Mouse (Mus musculus) midbrain, embryonic 10.5 days (tissue): ENCODE measurements around the gene 6430548M08Rik. TPM values are rescaled to one million over a fixed set of nuclear protein-coding genes. Genes with fewer than 3 reads are reported as not detected.

Source experiments
- DNase-seq: peaks from one replicate; pipeline ENCODE4 v3.0.0-alpha.2; 2017; ENCODE audit warnings: low spot score
- H3K27ac ChIP-seq: fragments of 300-500 bp; sonication (generic); replicated peaks from 2 replicates; pipeline ENCODE4 v1.5.1; 2016; ENCODE audit warnings: mild to moderate bottlenecking
- H3K27me3 ChIP-seq: fragments of 300-500 bp; sonication (generic); 2 replicates; pipeline ENCODE4 v1.6.1; 2016; ENCODE audit warnings: low read depth, mild to moderate bottlenecking; ENCODE audit not compliant: poor library complexity, severe bottlenecking
- H3K36me3 ChIP-seq: fragments of 300-500 bp; sonication (generic); 2 replicates; pipeline ENCODE4 v1.6.1; 2016; ENCODE audit warnings: mild to moderate bottlenecking, moderate library complexity
- H3K4me1 ChIP-seq: fragments of 300-500 bp; sonication (generic); 2 replicates; pipeline ENCODE4 v1.6.1; 2016
- H3K4me3 ChIP-seq: fragments of 300-500 bp; sonication (generic); 2 replicates; pipeline ENCODE4 v1.5.1; 2016; ENCODE audit warnings: mild to moderate bottlenecking, moderate library complexity
- H3K9me3 ChIP-seq: fragments of 300-500 bp; sonication (generic); replicated peaks from 2 replicates; pipeline ENCODE4 v1.6.1; 2016; ENCODE audit warnings: mild to moderate bottlenecking
- WGBS: fragments of 180-500 bp; shearing (Covaris S2); methylation state at CpG from one replicate; pipeline ENCODE4 v1.1.7; 2016; 5-methylcytosine and 5-hydroxymethylcytosine counted together
- polyA plus RNA-seq: library from polyadenylated mRNA; unstranded; fragments of >200 nt; fragmentation: Nextera tagmentation; extraction: Ambion mirVana; gene quantifications from 2 replicates; pipeline ENCODE4 v1.2.1, GENCODE M21; 2016

6430548M08Rik gene
- polyA plus RNA-seq, 1 experiment from 2014 or later: 5.8 TPM

DNA sequence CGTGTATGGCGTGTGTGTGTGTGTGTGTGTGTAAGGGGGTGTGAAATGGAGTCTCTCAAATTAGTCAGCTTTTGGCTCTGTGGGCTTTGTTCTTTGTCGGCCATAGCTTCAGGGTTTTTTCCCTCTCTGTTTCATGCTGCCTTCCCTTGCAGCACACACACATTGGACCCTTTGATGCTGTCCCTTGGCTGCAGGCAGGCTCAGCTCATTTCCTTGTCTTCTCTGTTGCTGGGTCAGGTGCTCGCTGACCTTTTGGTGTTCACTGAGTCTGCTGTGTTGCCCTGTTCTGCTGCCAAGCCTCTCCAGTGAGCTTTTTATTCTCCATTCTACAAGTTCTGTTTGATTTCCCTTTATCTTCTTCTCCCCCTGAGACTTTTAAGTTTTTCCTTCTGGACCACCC is 15.6 kb downstream of the 6430548M08Rik start:
- Histone ChIP-seq H3K4me1 (peaks cover 66% of the 10 kb centered on the region), H3K27ac (peak overlapping the region; percentile 59), H3K9me3 (no peaks in the 10 kb centered on the region), H3K36me3 (no peaks in the 10 kb centered on the region), H3K27me3 (peaks cover 15% of the 10 kb centered on the region; the same call in 1 of the 2 replicates), H3K4me3 (no peak overlapping the region)
- DNase-seq: peak; percentile 37
- WGBS: 51% methylated on average over 4 of the region's 4 CpGs

DNA sequence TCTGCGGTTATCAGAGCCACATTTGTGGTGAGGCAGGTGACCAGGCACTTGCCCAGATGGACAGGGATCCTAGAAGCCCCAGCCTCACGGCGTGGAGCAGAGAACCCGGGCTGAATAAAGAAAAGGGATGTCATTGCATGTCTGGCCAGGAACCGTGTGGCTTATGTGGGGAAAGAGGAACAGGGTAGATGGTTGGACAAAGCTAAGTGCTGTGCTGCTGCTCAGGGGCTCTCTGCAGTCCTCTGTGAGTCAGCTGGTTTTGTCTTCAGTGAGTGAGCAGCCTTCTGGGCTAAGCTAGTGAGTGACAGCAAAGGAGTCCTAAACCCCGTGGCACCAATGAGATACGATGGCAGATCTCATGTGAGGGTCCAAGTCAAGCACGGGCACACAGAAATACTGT is 17.2 kb downstream of the 6430548M08Rik start:
- peaks cover 52% of the 10 kb centered on the region for H3K4me1 ChIP-seq
- no peaks in the 10 kb centered on the region for H3K9me3 ChIP-seq
- peaks cover 15% of the 10 kb centered on the region; the same call in 1 of the 2 replicates for H3K27me3 ChIP-seq
- H3K4me3 ChIP-seq: no peak overlapping the region
- 87% methylated on average over 8 of the region's 8 CpGs for WGBS
- H3K36me3 ChIP-seq: no peaks in the 10 kb centered on the region
- no peak for DNase-seq
- peak overlapping the region; percentile 19; the same call in 1 of the 2 replicates for H3K27ac ChIP-seq

DNA sequence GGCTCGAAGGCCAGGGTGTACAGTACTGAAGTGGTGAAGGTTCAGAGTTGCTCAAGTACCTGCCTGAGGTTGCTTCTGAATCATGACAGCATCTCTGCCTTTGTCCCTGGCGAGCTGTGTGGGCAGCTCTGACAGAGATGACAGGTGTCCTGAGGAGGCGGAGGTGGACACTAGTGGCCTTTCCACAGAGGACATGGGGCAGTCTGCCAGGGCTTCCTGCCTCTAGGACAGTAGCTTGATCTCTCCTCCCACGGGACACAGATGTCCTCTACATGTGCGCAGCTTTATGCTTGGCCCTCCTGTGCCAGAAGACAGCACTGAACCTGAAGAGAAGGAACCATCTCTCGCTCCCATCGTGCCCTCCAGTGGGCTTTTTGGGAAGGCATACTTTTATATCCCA is 19.2 kb downstream of the 6430548M08Rik start:
- DNase-seq: no peak
- H3K4me3 ChIP-seq: no peak overlapping the region
- H3K27ac ChIP-seq: no peak overlapping the region
- H3K36me3 ChIP-seq: no peaks in the 10 kb centered on the region
- 0 out of 2 replicates have a peak, but pooled peaks cover 10% of the 10 kb centered on the region for H3K27me3 ChIP-seq
- 91% methylated on average over 7 of the region's 7 CpGs for WGBS
- H3K9me3 ChIP-seq: no peaks in the 10 kb centered on the region
- H3K4me1 ChIP-seq: peaks cover 43% of the 10 kb centered on the region

DNA sequence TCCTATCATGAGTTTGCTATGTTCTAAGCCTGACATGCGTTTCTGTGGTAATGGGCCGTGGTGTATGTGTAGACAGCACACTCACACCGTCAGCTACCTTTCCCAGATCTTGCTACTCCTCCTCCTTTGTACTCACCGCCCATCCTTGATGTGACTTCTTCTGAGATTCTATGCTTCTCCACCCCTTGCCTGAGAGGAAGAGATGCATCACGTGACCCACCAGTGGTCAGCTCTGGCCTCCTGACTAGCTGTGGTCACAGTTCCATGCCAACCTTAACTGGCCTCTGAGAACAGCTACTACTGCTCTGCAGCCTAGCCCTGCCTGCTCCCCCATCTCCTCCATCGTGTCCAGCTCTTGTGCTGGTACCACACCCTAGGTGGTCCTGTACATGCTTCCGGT is 21.7 kb downstream of the 6430548M08Rik start:
- WGBS: 91% methylated on average over 7 of the region's 7 CpGs
- no peaks in the 10 kb centered on the region for H3K9me3 ChIP-seq
- no peak for DNase-seq

DNA sequence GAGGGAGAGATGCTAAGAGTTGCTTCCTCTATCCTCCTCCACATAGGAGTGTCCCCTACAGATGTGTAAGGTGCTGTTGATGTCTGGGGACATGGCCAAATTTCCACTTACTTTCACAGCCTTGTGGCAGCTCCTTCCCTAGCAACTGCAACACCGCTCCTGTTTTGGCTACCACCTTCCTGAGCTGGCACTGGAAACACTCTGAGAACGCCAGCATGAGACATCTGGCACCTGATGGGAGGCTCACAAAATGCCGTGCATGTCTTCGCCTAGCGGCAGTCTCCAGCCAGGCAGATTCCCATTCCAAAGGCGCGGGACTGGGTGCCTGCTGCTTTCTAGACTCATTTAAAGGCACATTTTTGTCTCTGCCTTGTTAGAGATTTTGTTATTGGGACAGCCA is 22.7 kb downstream of the 6430548M08Rik start:
- Histone ChIP-seq H3K9me3 (no peaks in the 10 kb centered on the region), H3K4me1 (peaks cover 23% of the 10 kb centered on the region), H3K27ac (0 out of 2 replicates have a peak overlapping the region, but pooled peaks have one; percentile 33), H3K36me3 (no peaks in the 10 kb centered on the region), H3K4me3 (no peak overlapping the region), H3K27me3 (0 out of 2 replicates have a peak, but pooled peaks cover under 1% of the 10 kb centered on the region)
- 64% methylated on average over 7 of the region's 7 CpGs for WGBS
- DNase-seq: no peak

More for the DNA sequence above, 21.7 kb downstream of the 6430548M08Rik start:
- Histone ChIP-seq H3K4me3 (no peak overlapping the region), H3K27me3 (0 out of 2 replicates have a peak, but pooled peaks cover 8% of the 10 kb centered on the region), H3K27ac (no peak overlapping the region), H3K36me3 (no peaks in the 10 kb centered on the region), H3K4me1 (peaks cover 23% of the 10 kb centered on the region)

DNA sequence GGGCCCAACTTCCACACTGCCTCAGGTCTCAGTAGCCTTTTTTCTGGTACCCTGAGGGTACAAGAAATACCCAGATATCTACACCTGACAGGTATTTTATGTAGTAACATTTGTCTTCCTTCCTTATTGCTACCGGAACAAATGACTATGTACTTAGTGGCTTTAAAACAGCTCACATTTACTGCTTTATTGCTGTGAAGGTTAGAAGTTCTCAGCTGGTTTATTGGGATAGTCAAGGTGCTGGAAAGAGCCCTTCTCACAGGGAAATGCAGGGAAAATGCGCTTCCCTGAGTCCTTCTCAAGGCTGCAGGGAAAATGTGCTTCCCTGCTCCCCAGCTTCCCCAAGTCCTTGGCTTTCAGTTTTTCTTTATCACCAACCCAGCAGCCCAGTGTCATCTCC is 25.0 kb downstream of the 6430548M08Rik start:
- no peaks in the 10 kb centered on the region for H3K27me3 ChIP-seq
- peaks cover 30% of the 10 kb centered on the region for H3K4me1 ChIP-seq
- H3K9me3 ChIP-seq: no peaks in the 10 kb centered on the region
- no peak overlapping the region for H3K4me3 ChIP-seq
- WGBS: 91% methylated on average over 2 of the region's 2 CpGs
- H3K36me3 ChIP-seq: no peaks in the 10 kb centered on the region
- DNase-seq: no peak
- H3K27ac ChIP-seq: no peak overlapping the region

DNA sequence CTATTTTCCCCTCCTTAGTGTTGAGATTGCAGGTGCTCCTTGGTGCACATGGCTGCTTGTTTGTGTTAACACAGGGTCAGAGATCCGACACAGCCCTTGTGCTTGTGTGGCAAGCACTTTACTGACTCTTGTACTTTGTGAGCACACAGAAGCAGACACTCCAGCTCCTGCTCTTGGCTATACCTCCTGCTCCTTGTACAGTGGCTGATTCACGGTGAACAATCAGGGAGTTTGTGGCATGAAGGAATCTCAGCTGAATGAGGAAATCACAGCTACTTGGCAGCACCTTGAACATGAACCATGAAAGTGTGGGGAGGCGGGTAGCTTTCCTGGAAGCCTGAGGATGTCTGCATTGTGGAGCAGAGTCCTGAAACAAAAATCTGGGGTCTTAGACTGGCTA is 26.8 kb downstream of the 6430548M08Rik start:
- H3K4me1 ChIP-seq: peaks cover 43% of the 10 kb centered on the region
- no peak overlapping the region for H3K4me3 ChIP-seq
- no peaks in the 10 kb centered on the region for H3K27me3 ChIP-seq
- peak overlapping the region; percentile 52; the same call in 1 of the 2 replicates for H3K27ac ChIP-seq
- 86% methylated on average over 3 of the region's 3 CpGs for WGBS
- DNase-seq: no peak
- no peaks in the 10 kb centered on the region for H3K9me3 ChIP-seq
- no peaks in the 10 kb centered on the region for H3K36me3 ChIP-seq

DNA sequence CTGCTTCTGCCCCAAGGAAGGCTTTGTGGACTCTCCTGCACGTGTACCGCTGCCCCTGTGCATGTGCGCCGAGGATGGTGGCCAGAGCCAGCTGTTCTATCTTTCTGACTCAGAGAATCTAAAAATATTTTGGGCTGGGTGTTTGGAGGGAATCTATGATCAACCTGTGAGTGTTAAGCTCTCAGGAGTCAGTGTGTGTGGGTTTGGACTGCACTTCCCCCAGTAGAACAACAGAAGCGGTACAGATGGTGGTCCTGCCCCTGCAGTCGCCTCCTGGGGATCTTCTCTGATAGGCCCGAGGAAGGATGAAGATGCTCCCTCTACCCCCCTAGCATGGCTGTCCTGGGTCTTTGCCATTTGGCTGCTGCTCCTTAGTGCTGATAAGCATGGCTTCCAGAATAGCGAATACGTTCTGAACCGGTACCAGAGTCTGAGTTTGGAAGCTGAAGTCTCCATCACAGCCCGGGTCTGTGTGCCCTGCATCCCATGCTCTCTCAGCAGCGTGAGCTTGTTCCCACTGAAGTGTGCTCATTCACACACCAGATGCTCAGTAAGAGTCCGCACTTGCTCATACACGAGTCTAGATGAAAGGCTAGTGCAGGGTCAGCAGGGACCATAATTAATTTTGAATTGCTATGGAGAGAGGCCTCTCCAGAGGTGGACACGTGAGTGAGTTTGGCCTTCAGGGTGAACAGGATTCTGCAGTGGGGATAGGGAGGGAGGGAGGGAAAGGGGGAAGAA is 30.1 kb downstream of the 6430548M08Rik start:
- DNase-seq: no peak
- H3K27ac ChIP-seq: peak overlapping the region; percentile 75

DNA sequence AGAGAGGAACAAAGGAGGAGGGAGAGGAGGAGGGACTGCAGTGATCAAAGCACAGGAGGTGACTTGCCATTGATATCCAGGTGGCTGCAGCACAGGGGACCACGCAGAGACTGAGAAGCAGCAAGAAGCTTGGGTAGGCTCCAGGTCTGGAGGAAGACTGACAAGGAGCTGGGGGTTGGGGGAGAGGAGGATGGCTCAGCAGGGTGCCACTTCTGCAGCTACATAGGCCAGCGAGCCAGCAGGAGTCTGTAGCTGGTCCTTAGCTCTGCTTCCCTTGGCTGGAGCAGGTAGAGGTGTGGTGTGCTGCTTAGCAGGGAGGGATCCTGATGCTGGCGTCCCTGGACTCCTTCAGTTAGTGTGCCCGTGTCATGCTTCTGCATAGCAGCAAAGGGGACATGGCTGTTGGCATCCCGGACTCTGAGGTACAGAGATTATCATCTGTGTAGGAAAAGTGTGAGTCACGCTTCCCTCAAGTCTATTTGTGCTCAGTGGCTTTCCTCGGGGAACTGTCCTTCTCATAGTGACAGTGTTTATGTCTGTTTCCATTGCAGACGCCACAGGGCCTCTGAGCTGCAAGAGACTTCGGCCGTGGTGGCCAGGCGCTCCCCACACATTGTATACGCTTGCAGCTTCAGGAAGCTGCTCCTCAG is 30.8 kb downstream of the 6430548M08Rik start:
- Histone ChIP-seq H3K9me3 (no peaks in the 10 kb centered on the region), H3K4me1 (peaks cover 33% of the 10 kb centered on the region), H3K4me3 (no peak overlapping the region), H3K36me3 (0 out of 2 replicates have a peak, but pooled peaks cover 5% of the 10 kb centered on the region), H3K27me3 (no peaks in the 10 kb centered on the region), H3K27ac (peak overlapping the region; percentile 75)
- 66% methylated on average over 12 of the region's 12 CpGs for WGBS
- no peak for DNase-seq

More for the DNA sequence above, 30.1 kb downstream of the 6430548M08Rik start:
- H3K36me3 ChIP-seq: 0 out of 2 replicates have a peak, but pooled peaks cover 5% of the 10 kb centered on the region
- H3K27me3 ChIP-seq: no peaks in the 10 kb centered on the region
- peaks cover 33% of the 10 kb centered on the region for H3K4me1 ChIP-seq
- WGBS: 71% methylated on average over 15 of the region's 15 CpGs
- H3K9me3 ChIP-seq: no peaks in the 10 kb centered on the region
- no peak overlapping the region for H3K4me3 ChIP-seq

DNA sequence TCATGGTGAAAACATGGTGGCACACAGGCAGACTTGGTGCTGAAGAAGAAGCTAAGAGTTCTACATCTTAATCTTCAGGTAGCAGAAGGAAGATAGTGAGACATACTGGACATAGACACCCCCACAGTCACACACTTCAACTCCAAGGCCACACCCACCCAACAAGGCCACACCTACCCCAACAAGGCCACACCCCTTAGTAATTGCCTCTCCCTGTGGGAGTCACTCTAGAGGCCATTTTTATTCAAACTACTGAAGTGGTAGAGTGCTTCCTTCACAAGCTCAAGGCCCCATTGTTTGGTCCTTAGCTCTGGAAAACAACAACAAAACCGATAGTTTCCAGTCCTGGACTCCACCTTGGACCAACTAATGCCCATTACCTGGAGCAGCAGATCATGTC is 32.1 kb downstream of the 6430548M08Rik start:
- H3K27ac ChIP-seq: no peak overlapping the region
- peaks cover 34% of the 10 kb centered on the region for H3K4me1 ChIP-seq
- DNase-seq: no peak
- H3K36me3 ChIP-seq: 0 out of 2 replicates have a peak, but pooled peaks cover 5% of the 10 kb centered on the region
- 73% methylated on average over 1 of the region's 1 CpGs for WGBS
- no peaks in the 10 kb centered on the region for H3K9me3 ChIP-seq
- H3K4me3 ChIP-seq: no peak overlapping the region
- H3K27me3 ChIP-seq: no peaks in the 10 kb centered on the region

DNA sequence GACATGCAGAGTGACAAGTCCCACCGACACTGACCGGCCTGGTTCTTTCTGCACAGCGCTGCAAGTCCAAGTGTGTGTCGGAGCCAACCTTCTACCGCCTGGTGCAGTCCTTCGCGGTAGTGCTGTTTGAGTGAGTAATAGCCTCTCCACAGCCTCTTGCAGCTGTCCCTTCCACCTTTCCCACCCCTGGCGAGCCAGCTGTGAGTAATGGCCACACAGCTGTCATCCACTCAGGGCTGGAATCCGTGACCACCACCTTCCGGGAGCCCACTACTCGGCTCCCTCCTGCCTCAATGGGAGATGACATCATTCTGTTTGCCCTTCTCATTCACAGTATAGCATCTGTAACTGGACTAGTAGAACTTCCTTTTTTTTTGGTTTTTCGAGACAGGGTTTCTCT is 36.1 kb downstream of the 6430548M08Rik start:
- Histone ChIP-seq H3K4me1 (peaks cover 29% of the 10 kb centered on the region), H3K36me3 (peaks cover 12% of the 10 kb centered on the region; the same call in 1 of the 2 replicates), H3K4me3 (no peak overlapping the region), H3K9me3 (no peaks in the 10 kb centered on the region), H3K27ac (no peak overlapping the region), H3K27me3 (peaks cover 4% of the 10 kb centered on the region; the same call in 1 of the 2 replicates)
- DNase-seq: no peak
- 87% methylated on average over 12 of the region's 12 CpGs for WGBS

DNA sequence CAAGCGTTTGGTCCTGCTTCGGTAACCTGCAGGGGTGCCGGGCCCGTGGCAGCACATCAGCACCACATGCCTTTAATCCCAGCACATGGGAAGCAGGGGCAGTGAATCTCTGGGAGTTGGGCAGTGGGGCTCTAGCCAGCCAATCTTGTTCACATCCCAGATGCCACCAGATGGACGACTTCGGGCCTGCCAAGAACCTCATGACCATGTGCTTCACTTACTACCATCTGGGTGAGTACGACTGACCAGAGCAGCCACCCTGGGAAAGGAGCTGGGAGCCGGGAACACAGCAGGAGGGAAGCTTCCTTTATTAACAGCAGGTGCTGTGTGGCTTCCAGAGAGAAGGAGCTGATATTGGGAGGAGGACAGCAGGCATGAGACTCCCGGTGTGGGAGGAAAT is 37.2 kb downstream of the 6430548M08Rik start:
- peak overlapping the region; percentile 72; the same call in 1 of the 2 replicates for H3K27ac ChIP-seq
- 71% methylated on average over 9 of the region's 9 CpGs for WGBS

More for the DNA sequence above, 37.2 kb downstream of the 6430548M08Rik start:
- H3K4me1 ChIP-seq: peaks cover 35% of the 10 kb centered on the region
- H3K4me3 ChIP-seq: no peak overlapping the region
- H3K9me3 ChIP-seq: no peaks in the 10 kb centered on the region
- peaks cover 10% of the 10 kb centered on the region; the same call in 1 of the 2 replicates for H3K36me3 ChIP-seq
- H3K27me3 ChIP-seq: peaks cover 4% of the 10 kb centered on the region; the same call in 1 of the 2 replicates
- no peak for DNase-seq
